Mouse (Mus musculus) kidney, embryonic 14.5 days (tissue): Measurements from ENCODE around the gene Gorab. TPM values are rescaled to one million over a fixed set of nuclear protein-coding genes. Genes with fewer than 3 reads are reported as not detected.

Experiments
- ATAC-seq: fragments of 200-750 bp; cut with Nextera tagmentation; 2 replicates; pipeline ENCODE4 v1.8.0; 2017; ENCODE audit warnings: moderate number of reproducible peaks, mild to moderate bottlenecking, moderate TSS enrichment, moderate library complexity; ENCODE audit not compliant: low FRiP score, low TSS enrichment
- H3K27ac ChIP-seq: fragments of 300-500 bp; sonication (generic); 2 replicates; pipeline ENCODE4 v1.5.1; 2014; ENCODE audit warnings: low read depth, mild to moderate bottlenecking, low read length, moderate library complexity, mixed read lengths
- H3K27me3 ChIP-seq: fragments of 300-500 bp; sonication (generic); 2 replicates; pipeline ENCODE4 v1.6.1; 2014; ENCODE audit warnings: mild to moderate bottlenecking, low read length; ENCODE audit not compliant: control insufficient read depth, insufficient read depth
- H3K36me3 ChIP-seq: fragments of 300-500 bp; sonication (generic); 2 replicates; pipeline ENCODE4 v1.6.1; 2014; ENCODE audit warnings: low read length, mixed read lengths; ENCODE audit not compliant: control insufficient read depth, insufficient read depth
- H3K4me1 ChIP-seq: fragments of 300-500 bp; sonication (generic); 2 replicates; pipeline ENCODE4 v1.6.1; 2014; ENCODE audit warnings: low read length, mixed read lengths; ENCODE audit not compliant: control insufficient read depth, insufficient read depth
- H3K4me2 ChIP-seq: fragments of 300-500 bp; sonication (generic); replicated peaks from 2 replicates; pipeline ENCODE4 v1.6.1; 2014; ENCODE audit warnings: low read depth, mild to moderate bottlenecking, low read length
- H3K4me3 ChIP-seq: fragments of 300-500 bp; sonication (generic); 2 replicates; pipeline ENCODE4 v1.5.1; 2014; ENCODE audit warnings: mild to moderate bottlenecking, low read length
- H3K9ac ChIP-seq: fragments of 300-500 bp; sonication (generic); 2 replicates; pipeline ENCODE4 v1.6.1; 2014; ENCODE audit warnings: low read depth, mild to moderate bottlenecking, low read length, moderate library complexity
- H3K9me3 ChIP-seq: fragments of 300-500 bp; sonication (generic); 2 replicates; pipeline ENCODE4 v1.6.1; 2016; ENCODE audit warnings: low read length; ENCODE audit not compliant: control insufficient read depth
- WGBS: fragments of 180-500 bp; shearing (Covaris S2); extraction: QIAGEN DNeasy Blood & Tissue Kit; methylation state at CpG from one replicate; pipeline ENCODE4 v1.1.7; 2014; 5-methylcytosine and 5-hydroxymethylcytosine counted together
- polyA plus RNA-seq: library from polyadenylated mRNA; unstranded; fragments of >200 nt; fragmentation: Nextera tagmentation; extraction: Ambion mirVana; gene quantifications from 2 replicates; pipeline ENCODE4 v1.2.1, GENCODE M21; 2014

Gene Gorab
- polyA plus RNA-seq, 1 experiment from 2014 or later: 23.2 TPM

- Histone ChIP-seq H3K4me1 (no peaks in the 10 kb centered on the region), H3K36me3 (no peaks in the 10 kb centered on the region), H3K27me3 (no peaks in the 10 kb centered on the region), H3K9me3 (no peaks in the 10 kb centered on the region), H3K4me3 (no peak overlapping the region), H3K27ac (no peak overlapping the region), H3K4me2 (no peak overlapping the region), H3K9ac (no peak overlapping the region)
- 45% methylated on average over 1 of the region's 1 CpGs for WGBS
- no peak for ATAC-seq
These were observed 58.5 kb downstream of the Gorab start for GRCm38 (mm10) chr1:163344931-163345330.

- no peak for ATAC-seq
- no peaks in the 10 kb centered on the region for H3K27me3 ChIP-seq
- H3K9me3 ChIP-seq: no peaks in the 10 kb centered on the region
- no peaks in the 10 kb centered on the region for H3K36me3 ChIP-seq
- no peak overlapping the region for H3K9ac ChIP-seq
- no peak overlapping the region for H3K27ac ChIP-seq
- H3K4me2 ChIP-seq: no peak overlapping the region
- 60% methylated on average over 3 of the region's 3 CpGs for WGBS
- no peak overlapping the region for H3K4me3 ChIP-seq
- H3K4me1 ChIP-seq: no peaks in the 10 kb centered on the region
These were observed 64.3 kb downstream of the Gorab start for GRCm38 (mm10) chr1:163339219-163339561.

GRCm38 (mm10) chr1:163338525-163339218 lies 64.8 kb downstream of the Gorab start:
- Histone ChIP-seq H3K4me3 (no peak overlapping the region), H3K27ac (no peak overlapping the region), H3K36me3 (no peaks in the 10 kb centered on the region), H3K4me2 (no peak overlapping the region), H3K27me3 (no peaks in the 10 kb centered on the region), H3K9me3 (no peaks in the 10 kb centered on the region), H3K9ac (no peak overlapping the region), H3K4me1 (no peaks in the 10 kb centered on the region)
- ATAC-seq: no peak
- WGBS: 78% methylated on average over 7 of the region's 7 CpGs

DNA sequence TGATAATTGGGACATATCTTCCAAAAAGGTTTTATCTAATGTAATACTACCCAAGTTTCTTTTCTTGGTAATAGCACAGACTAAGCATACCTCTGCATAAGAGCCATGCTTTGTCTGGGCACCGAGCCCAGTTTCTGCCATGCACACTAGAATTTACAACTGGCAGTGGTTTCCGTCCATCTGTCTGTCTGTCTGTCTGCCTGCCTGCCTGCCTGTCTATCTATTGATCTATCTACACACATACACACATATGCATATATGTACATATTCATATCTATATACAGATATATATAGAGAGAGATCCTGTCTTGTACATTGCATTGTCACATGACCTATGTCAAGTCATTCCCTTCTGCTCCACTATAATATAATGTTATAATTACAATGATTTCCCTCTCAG lies 65.6 kb downstream of the Gorab start:
- no peak overlapping the region for H3K27ac ChIP-seq
- H3K4me3 ChIP-seq: no peak overlapping the region
- H3K4me2 ChIP-seq: no peak overlapping the region
- H3K36me3 ChIP-seq: no peaks in the 10 kb centered on the region
- H3K9ac ChIP-seq: no peak overlapping the region
- no peak for ATAC-seq
- no peaks in the 10 kb centered on the region for H3K9me3 ChIP-seq
- WGBS: 73% methylated on average over 2 of the region's 2 CpGs
- no peaks in the 10 kb centered on the region for H3K4me1 ChIP-seq
- H3K27me3 ChIP-seq: no peaks in the 10 kb centered on the region

Other genes with a start within 250 kb of the Gorab start
- 6.6 and 7.0 TPM in 2 replicates for gene Prrx1, start 90.0 kb downstream of the Gorab start, polyA plus RNA-seq